Mouse (Mus musculus): ENCODE results near the gene Wdr38. TPM values are rescaled to one million over a fixed set of nuclear protein-coding genes. Genes with fewer than 3 reads are reported as not detected.
"Not testable (repeated sequence)": the region's sequence is repeated elsewhere in the genome, so short reads cannot be mapped to it uniquely, and the experiment has no call there.

The Wdr38 gene
- polyA plus RNA-seq, 2 experiments: 0.98 to 1.3 TPM

DNA sequence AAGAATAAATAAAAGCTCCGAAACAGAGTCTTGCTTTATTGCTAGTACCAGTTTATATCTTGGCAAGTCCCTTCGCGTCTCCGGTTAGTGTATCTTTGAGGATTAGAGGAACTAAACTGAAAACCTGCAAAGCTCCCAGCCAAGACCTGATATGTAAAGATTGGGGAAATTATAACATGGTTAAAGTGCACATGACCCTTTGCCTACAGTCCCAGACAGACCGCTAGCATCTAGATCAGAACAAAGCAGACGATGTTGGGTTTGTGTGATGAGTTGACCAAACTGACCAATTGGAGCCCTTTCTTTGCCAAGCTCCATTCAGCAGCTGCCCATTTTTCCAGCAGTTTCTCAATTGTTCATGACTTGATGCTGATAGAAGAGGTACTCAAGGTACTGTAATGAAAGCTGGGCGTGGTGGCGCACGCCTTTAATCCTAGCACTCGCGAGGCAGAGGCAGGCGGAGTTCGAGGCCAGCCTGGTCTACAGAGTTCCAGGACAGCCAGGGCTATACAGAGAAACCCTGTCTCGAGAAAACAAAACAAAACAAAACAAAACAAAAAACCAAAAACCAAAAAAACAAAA lies 9.0 kb downstream of the Wdr38 start:
- H3K9ac ChIP-seq (ENCODE audit: low read depth, low read length, severe bottlenecking): no peak overlapping the region
- H3K4me2 ChIP-seq (replicated peaks; ENCODE audit: low read depth, low read length, severe bottlenecking): peak overlapping the region; percentile 62
- no peak for DNase-seq (ENCODE audit: low spot score)
- peak overlapping the region; percentile 76 for H3K4me3 ChIP-seq (replicated peaks; ENCODE audit: low read length)
- H3K27ac ChIP-seq (replicated peaks; ENCODE audit: low read depth, low read length): no peak overlapping the region
- H3K9me3 ChIP-seq (ENCODE audit: control insufficient read depth, low read length): no peaks in the 10 kb centered on the region
- peaks cover 34% of the 10 kb centered on the region for H3K4me1 ChIP-seq (ENCODE audit: control insufficient read depth, insufficient read depth, low read length)
- no peaks in the 10 kb centered on the region for H3K27me3 ChIP-seq (ENCODE audit: control insufficient read depth, insufficient read depth, low read length)
- no peak for TF ChIP-seq POLR2A (IDR thresholded peaks at IDR 0.05; ENCODE audit: borderline replicate concordance, extremely low read depth, insufficient read depth, insufficient read length)
- WGBS: 91% methylated on average over 14 of the region's 14 CpGs
- ATAC-seq (ENCODE audit: low FRiP score, low read depth): no peak
- peaks cover 28% of the 10 kb centered on the region for H3K36me3 ChIP-seq (ENCODE audit: control insufficient read depth, insufficient read depth, low read length)

GRCm38 (mm10) chr2:39007865-39008264 lies 10.6 kb downstream of the Wdr38 start:
- Histone ChIP-seq H3K36me3 (ENCODE audit: control insufficient read depth, insufficient read depth, low read length) (peaks cover 23% of the 10 kb centered on the region), H3K27me3 (ENCODE audit: control insufficient read depth, insufficient read depth, low read length) (no peaks in the 10 kb centered on the region), H3K4me1 (ENCODE audit: control insufficient read depth, insufficient read depth, low read length) (peaks cover 34% of the 10 kb centered on the region), H3K9ac (ENCODE audit: low read depth, low read length, severe bottlenecking) (peak overlapping the region; percentile 90), H3K4me3 (replicated peaks; ENCODE audit: low read length) (peak overlapping the region; percentile 86), H3K4me2 (replicated peaks; ENCODE audit: low read depth, low read length, severe bottlenecking) (peak overlapping the region; percentile 62), H3K9me3 (ENCODE audit: control insufficient read depth, low read length) (no peaks in the 10 kb centered on the region), H3K27ac (replicated peaks; ENCODE audit: low read depth, low read length) (peak overlapping the region; percentile 82)
- DNase-seq (ENCODE audit: low spot score) (peak; percentile 90), ATAC-seq (ENCODE audit: low FRiP score, low read depth) (peak; percentile 87)
- WGBS: under 1% methylated on average over 42 of the region's 44 CpGs
- peak; percentile 69; the same call in 1 of the 2 replicates for TF ChIP-seq POLR2A (IDR thresholded peaks at IDR 0.05; ENCODE audit: borderline replicate concordance, extremely low read depth, insufficient read depth, insufficient read length)

GRCm38 (mm10) chr2:39008350-39008851 lies 11.1 kb downstream of the Wdr38 start:
- Histone ChIP-seq H3K9ac (ENCODE audit: low read depth, low read length, severe bottlenecking) (peak overlapping the region; percentile 90), H3K27ac (replicated peaks; ENCODE audit: low read depth, low read length) (peak overlapping the region; percentile 82), H3K36me3 (ENCODE audit: control insufficient read depth, insufficient read depth, low read length) (peaks cover 22% of the 10 kb centered on the region), H3K9me3 (ENCODE audit: control insufficient read depth, low read length) (no peaks in the 10 kb centered on the region), H3K4me1 (ENCODE audit: control insufficient read depth, insufficient read depth, low read length) (peaks cover 29% of the 10 kb centered on the region), H3K4me2 (replicated peaks; ENCODE audit: low read depth, low read length, severe bottlenecking) (peak overlapping the region; percentile 62), H3K4me3 (replicated peaks; ENCODE audit: low read length) (peak overlapping the region; percentile 86), H3K27me3 (ENCODE audit: control insufficient read depth, insufficient read depth, low read length) (no peaks in the 10 kb centered on the region)
- 0% methylated on average over 16 of the region's 25 CpGs for WGBS
- ATAC-seq (ENCODE audit: low FRiP score, low read depth): peak; percentile 24
- no peak for DNase-seq (ENCODE audit: low spot score)
- TF ChIP-seq POLR2A (IDR thresholded peaks at IDR 0.05; ENCODE audit: borderline replicate concordance, extremely low read depth, insufficient read depth, insufficient read length): no peak

- no peak for DNase-seq (ENCODE audit: low spot score)
- WGBS: 25% methylated on average over 3 of the region's 3 CpGs
- Histone ChIP-seq H3K27me3 (ENCODE audit: control insufficient read depth, insufficient read depth, low read length) (no peaks in the 10 kb centered on the region), H3K4me2 (replicated peaks; ENCODE audit: low read depth, low read length, severe bottlenecking) (peak overlapping the region; percentile 62), H3K9ac (ENCODE audit: low read depth, low read length, severe bottlenecking) (peak overlapping the region; percentile 90), H3K4me1 (ENCODE audit: control insufficient read depth, insufficient read depth, low read length) (peaks cover 23% of the 10 kb centered on the region), H3K4me3 (replicated peaks; ENCODE audit: low read length) (peak overlapping the region; percentile 86), H3K9me3 (ENCODE audit: control insufficient read depth, low read length) (no peaks in the 10 kb centered on the region), H3K27ac (replicated peaks; ENCODE audit: low read depth, low read length) (peak overlapping the region; percentile 82; the same call in 1 of the 2 replicates), H3K36me3 (ENCODE audit: control insufficient read depth, insufficient read depth, low read length) (peaks cover 22% of the 10 kb centered on the region)
- no peak for TF ChIP-seq POLR2A (IDR thresholded peaks at IDR 0.05; ENCODE audit: borderline replicate concordance, extremely low read depth, insufficient read depth, insufficient read length)
- ATAC-seq (ENCODE audit: low FRiP score, low read depth): no peak
Observed at GRCm38 (mm10) chr2:39008954-39009365, 11.7 kb downstream of the Wdr38 start.

DNA sequence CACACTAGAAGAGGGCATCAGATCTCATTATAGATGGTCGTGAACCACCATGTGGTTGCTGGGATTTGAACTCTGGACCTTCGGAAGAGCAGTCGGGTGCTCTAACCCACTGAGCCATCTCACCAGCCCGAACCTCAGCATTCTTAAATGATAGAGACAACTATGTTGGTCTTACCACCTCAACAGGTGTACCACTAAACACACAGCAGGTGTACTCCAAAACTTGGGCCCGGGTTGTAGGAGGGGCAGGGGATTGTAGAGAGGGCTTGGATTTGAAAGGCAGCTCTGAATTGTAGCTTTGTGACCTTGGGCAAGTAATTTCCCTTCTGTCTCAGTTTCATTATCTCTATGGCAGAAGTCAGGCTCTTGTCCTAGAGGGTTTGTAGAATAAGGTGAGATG lies 12.9 kb downstream of the Wdr38 start:
- not testable (repeated sequence) for H3K4me3 ChIP-seq (replicated peaks; ENCODE audit: low read length); DNase-seq (ENCODE audit: low spot score); ATAC-seq (ENCODE audit: low FRiP score, low read depth); H3K27ac ChIP-seq (replicated peaks; ENCODE audit: low read depth, low read length); H3K27me3 ChIP-seq (ENCODE audit: control insufficient read depth, insufficient read depth, low read length); H3K4me2 ChIP-seq (replicated peaks; ENCODE audit: low read depth, low read length, severe bottlenecking); H3K9me3 ChIP-seq (ENCODE audit: control insufficient read depth, low read length); H3K9ac ChIP-seq (ENCODE audit: low read depth, low read length, severe bottlenecking)
- H3K36me3 ChIP-seq (ENCODE audit: control insufficient read depth, insufficient read depth, low read length): peaks cover 32% of the 10 kb centered on the region
- H3K4me1 ChIP-seq (ENCODE audit: control insufficient read depth, insufficient read depth, low read length): peaks cover 21% of the 10 kb centered on the region
- WGBS: 97% methylated on average over 5 of the region's 5 CpGs

Measured in limb, embryonic 14.5 days (tissue).